Mouse (Mus musculus): Measurements from ENCODE around the gene Ces2f. TPM values are rescaled to one million over a fixed set of nuclear protein-coding genes. Genes with fewer than 3 reads are reported as not detected.
A peak's percentile ranks its signal among the peaks of the same experiment; 100 is the strongest.
"Not testable (repeated sequence)": the region's sequence is repeated elsewhere in the genome, so short reads cannot be mapped to it uniquely, and the experiment has no call there.

Ces2f gene
- polyA plus RNA-seq (2015; fragmentation: Nextera tagmentation; extraction: Ambion mirVana) = 0.12 and 0.15 TPM in 2 replicates

GRCm38 (mm10) chr8:104947056-104947455, at the start of gene Ces2f:
Gene Ces2f, plus strand, starts transcription at chr8:104947356.
- WGBS = 70% methylated on average over 4 of the region's 4 CpGs

GRCm38 (mm10) chr8:104901746-104902145, 45.4 kb upstream of the Ces2f start:
- H3K27me3 ChIP-seq (replicated peaks) = no peaks in the 10 kb centered on the region
- no peaks in the 10 kb centered on the region for H3K4me1 ChIP-seq
- no peak overlapping the region for H3K27ac ChIP-seq
- no peak for ATAC-seq (ENCODE audit: insufficient read depth, low FRiP score, low read depth)
- H3K4me3 ChIP-seq (replicated peaks) = no peak overlapping the region
- 77% methylated on average over 2 of the region's 2 CpGs for WGBS
- H3K4me2 ChIP-seq = no peak overlapping the region
- H3K36me3 ChIP-seq = no peaks in the 10 kb centered on the region
- H3K9ac ChIP-seq = no peak overlapping the region
- H3K9me3 ChIP-seq = no peaks in the 10 kb centered on the region

More at GRCm38 (mm10) chr8:104947056-104947455, at the start of gene Ces2f:
- H3K27ac ChIP-seq = no peak within 1 kb of the TSS
- H3K9ac ChIP-seq = no peak within 1 kb of the TSS
- ATAC-seq (ENCODE audit: insufficient read depth, low FRiP score, low read depth) = no peak
- no peaks in the 10 kb centered on the region for H3K27me3 ChIP-seq (replicated peaks)
- no peaks in the 10 kb centered on the region for H3K9me3 ChIP-seq
- no peaks in the 10 kb centered on the region for H3K4me1 ChIP-seq
- H3K4me2 ChIP-seq = no peak within 1 kb of the TSS
- H3K4me3 ChIP-seq (replicated peaks) = no peak within 1 kb of the TSS
- no peaks in the 10 kb centered on the region for H3K36me3 ChIP-seq

- Histone ChIP-seq H3K4me3 (replicated peaks) (no peak overlapping the region), H3K4me2 (no peak overlapping the region), H3K36me3 (no peaks in the 10 kb centered on the region), H3K27ac (no peak overlapping the region), H3K27me3 (replicated peaks) (no peaks in the 10 kb centered on the region), H3K9me3 (no peaks in the 10 kb centered on the region), H3K4me1 (no peaks in the 10 kb centered on the region), H3K9ac (no peak overlapping the region)
- no peak for ATAC-seq (ENCODE audit: insufficient read depth, low FRiP score, low read depth)
- WGBS = 42% methylated on average over 1 of the region's 1 CpGs
Measured at GRCm38 (mm10) chr8:104907111-104907510, 40.0 kb upstream of the Ces2f start.

- H3K4me3 ChIP-seq (replicated peaks); H3K9me3 ChIP-seq; H3K4me2 ChIP-seq; H3K27me3 ChIP-seq (replicated peaks); H3K27ac ChIP-seq; ATAC-seq (ENCODE audit: insufficient read depth, low FRiP score, low read depth); H3K4me1 ChIP-seq; H3K36me3 ChIP-seq; H3K9ac ChIP-seq: not testable (repeated sequence)
- 91% methylated on average over 1 of the region's 1 CpGs for WGBS
Measured at GRCm38 (mm10) chr8:104909021-104909420, 38.1 kb upstream of the Ces2f start.

- H3K27me3 ChIP-seq (replicated peaks); ATAC-seq (ENCODE audit: insufficient read depth, low FRiP score, low read depth); H3K27ac ChIP-seq; H3K4me3 ChIP-seq (replicated peaks); H3K9me3 ChIP-seq; H3K4me1 ChIP-seq; H3K4me2 ChIP-seq; H3K9ac ChIP-seq; H3K36me3 ChIP-seq: not testable (repeated sequence)
- 91% methylated on average over 10 of the region's 10 CpGs for WGBS
Measured at GRCm38 (mm10) chr8:104909651-104910050, 37.5 kb upstream of the Ces2f start.

GRCm38 (mm10) chr8:104925972-104926596, 21.1 kb upstream of the Ces2f start, which contains the start of gene Ces2e:
Gene Ces2e, plus strand, starts transcription at chr8:104926260.
- H3K27ac ChIP-seq = no peak within 1 kb of the TSS; the same call in 1 of the 2 replicates
- H3K9ac ChIP-seq = no peak within 1 kb of the TSS
- H3K27me3 ChIP-seq (replicated peaks) = no peaks in the 10 kb centered on the region
- no peaks in the 10 kb centered on the region for H3K9me3 ChIP-seq
- H3K4me2 ChIP-seq = no peak within 1 kb of the TSS
- H3K36me3 ChIP-seq = no peaks in the 10 kb centered on the region
- no peak for ATAC-seq (ENCODE audit: insufficient read depth, low FRiP score, low read depth)
- H3K4me3 ChIP-seq (replicated peaks) = no peak within 1 kb of the TSS
- H3K4me1 ChIP-seq = no peaks in the 10 kb centered on the region
- WGBS = 58% methylated on average over 5 of the region's 5 CpGs

- Histone ChIP-seq H3K27ac (no peak overlapping the region), H3K4me3 (replicated peaks) (no peak overlapping the region), H3K4me1 (no peaks in the 10 kb centered on the region), H3K9me3 (no peaks in the 10 kb centered on the region), H3K36me3 (no peaks in the 10 kb centered on the region), H3K9ac (no peak overlapping the region), H3K4me2 (no peak overlapping the region), H3K27me3 (replicated peaks) (no peaks in the 10 kb centered on the region)
- ATAC-seq (ENCODE audit: insufficient read depth, low FRiP score, low read depth) = no peak
- WGBS = 79% methylated on average over 3 of the region's 3 CpGs
Measured at GRCm38 (mm10) chr8:104927301-104927700, 19.9 kb upstream of the Ces2f start.

GRCm38 (mm10) chr8:104944665-104945064, 2.5 kb upstream of the Ces2f start:
- ATAC-seq (ENCODE audit: insufficient read depth, low FRiP score, low read depth) = no peak
- H3K4me3 ChIP-seq (replicated peaks) = no peak overlapping the region

GRCm38 (mm10) chr8:104949031-104949430, 1.9 kb downstream of the Ces2f start:
- Histone ChIP-seq H3K27ac (no peak overlapping the region), H3K36me3 (no peaks in the 10 kb centered on the region), H3K4me3 (replicated peaks) (no peak overlapping the region), H3K9ac (no peak overlapping the region), H3K4me1 (no peaks in the 10 kb centered on the region), H3K9me3 (no peaks in the 10 kb centered on the region), H3K27me3 (replicated peaks) (no peaks in the 10 kb centered on the region), H3K4me2 (no peak overlapping the region)
- no peak for ATAC-seq (ENCODE audit: insufficient read depth, low FRiP score, low read depth)
- WGBS = 73% methylated on average over 5 of the region's 5 CpGs

More at GRCm38 (mm10) chr8:104944665-104945064, 2.5 kb upstream of the Ces2f start:
- WGBS = 72% methylated on average over 2 of the region's 2 CpGs
- Histone ChIP-seq H3K4me1 (no peaks in the 10 kb centered on the region), H3K27ac (no peak overlapping the region), H3K36me3 (no peaks in the 10 kb centered on the region), H3K4me2 (no peak overlapping the region), H3K9me3 (no peaks in the 10 kb centered on the region), H3K9ac (no peak overlapping the region), H3K27me3 (replicated peaks) (no peaks in the 10 kb centered on the region)

GRCm38 (mm10) chr8:104961537-104961961, 14.4 kb downstream of the Ces2f start, which contains the start of gene Ces2g:
Gene Ces2g, plus strand, starts transcription at chr8:104961718.
- WGBS = 57% methylated on average over 5 of the region's 5 CpGs
- Histone ChIP-seq H3K27me3 (replicated peaks) (no peaks in the 10 kb centered on the region), H3K9me3 (no peaks in the 10 kb centered on the region), H3K4me1 (no peaks in the 10 kb centered on the region), H3K27ac (0 out of 2 replicates have a peak within 1 kb of the TSS, but pooled peaks have one; percentile 33), H3K4me2 (peak within 1 kb of the TSS; percentile 28; the same call in 1 of the 2 replicates), H3K4me3 (replicated peaks) (no peak within 1 kb of the TSS), H3K36me3 (no peaks in the 10 kb centered on the region), H3K9ac (no peak within 1 kb of the TSS)
- no peak for ATAC-seq (ENCODE audit: insufficient read depth, low FRiP score, low read depth)

- no peak overlapping the region for H3K4me3 ChIP-seq (replicated peaks)
- no peak overlapping the region for H3K4me2 ChIP-seq
- no peaks in the 10 kb centered on the region for H3K9me3 ChIP-seq
- no peaks in the 10 kb centered on the region for H3K4me1 ChIP-seq
- H3K9ac ChIP-seq = no peak overlapping the region
- peak; percentile 92 for ATAC-seq (ENCODE audit: insufficient read depth, low FRiP score, low read depth)
- no peak overlapping the region for H3K27ac ChIP-seq
- H3K36me3 ChIP-seq = no peaks in the 10 kb centered on the region
- 66% methylated on average over 8 of the region's 8 CpGs for WGBS
- no peaks in the 10 kb centered on the region for H3K27me3 ChIP-seq (replicated peaks)
Measured at GRCm38 (mm10) chr8:104962229-104962901, 15.2 kb downstream of the Ces2f start.

GRCm38 (mm10) chr8:104963375-104963894, 16.3 kb downstream of the Ces2f start:
- ATAC-seq (ENCODE audit: insufficient read depth, low FRiP score, low read depth) = no peak
- Histone ChIP-seq H3K4me1 (no peaks in the 10 kb centered on the region), H3K4me3 (replicated peaks) (no peak overlapping the region), H3K27me3 (replicated peaks) (no peaks in the 10 kb centered on the region), H3K9ac (no peak overlapping the region), H3K27ac (no peak overlapping the region), H3K9me3 (no peaks in the 10 kb centered on the region), H3K4me2 (no peak overlapping the region), H3K36me3 (no peaks in the 10 kb centered on the region)
- WGBS = 73% methylated on average over 4 of the region's 4 CpGs

Measured in stomach, embryonic 15.5 days (tissue).